Mouse (Mus musculus) midbrain, embryonic 14.5 days (tissue): ENCODE measurements around the gene Nfkbib. TPM values are rescaled to one million over a fixed set of nuclear protein-coding genes. Genes with fewer than 3 reads are reported as not detected.

Experiments
- ATAC-seq: fragments of 200-750 bp; cut with Nextera tagmentation; 2 replicates; pipeline ENCODE4 v1.8.0; 2017; ENCODE audit warnings: moderate number of reproducible peaks, moderate library complexity; ENCODE audit not compliant: low FRiP score, low TSS enrichment
- DNase-seq: peaks from one replicate; pipeline ENCODE4 v3.0.0-alpha.2; 2015
- H3K27ac ChIP-seq: fragments of 300-500 bp; sonication (generic); replicated peaks from 2 replicates; pipeline ENCODE4 v1.5.1; 2014; ENCODE audit warnings: mild to moderate bottlenecking, low read depth, low read length, moderate library complexity
- H3K27me3 ChIP-seq: fragments of 300-500 bp; sonication (generic); 2 replicates; pipeline ENCODE4 v1.6.1; 2014; ENCODE audit warnings: low read length, control low read depth, mixed read lengths; ENCODE audit not compliant: control insufficient read depth, insufficient read depth
- H3K36me3 ChIP-seq: fragments of 300-500 bp; sonication (generic); 2 replicates; pipeline ENCODE4 v1.6.1; 2014; ENCODE audit warnings: low read length, control low read depth; ENCODE audit not compliant: control insufficient read depth, insufficient read depth
- H3K4me1 ChIP-seq: fragments of 300-500 bp; sonication (generic); 2 replicates; pipeline ENCODE4 v1.6.1; 2014; ENCODE audit warnings: mild to moderate bottlenecking, antibody characterized with exemption, low read length, control low read depth; ENCODE audit not compliant: control insufficient read depth, insufficient read depth
- H3K4me2 ChIP-seq: fragments of 300-500 bp; sonication (generic); 2 replicates; pipeline ENCODE4 v1.6.1; 2014; ENCODE audit warnings: mild to moderate bottlenecking, low read length, moderate library complexity
- H3K4me3 ChIP-seq: fragments of 300-500 bp; sonication (generic); replicated peaks from 2 replicates; pipeline ENCODE4 v1.5.1; 2014; ENCODE audit warnings: low read depth, low read length
- H3K9ac ChIP-seq: fragments of 300-500 bp; sonication (generic); replicated peaks from 2 replicates; pipeline ENCODE4 v1.6.1; 2014; ENCODE audit warnings: mild to moderate bottlenecking, low read length, moderate library complexity
- H3K9me3 ChIP-seq: fragments of 300-500 bp; sonication (generic); 2 replicates; pipeline ENCODE4 v1.6.1; 2016; ENCODE audit warnings: low read length, control low read depth, mixed read lengths; ENCODE audit not compliant: control insufficient read depth
- WGBS: fragments of 180-500 bp; shearing (Covaris S2); extraction: QIAGEN DNeasy Blood & Tissue Kit; methylation state at CpG from one replicate; pipeline ENCODE4 v1.1.7; 2014; 5-methylcytosine and 5-hydroxymethylcytosine counted together
- polyA plus RNA-seq: library from polyadenylated mRNA; unstranded; fragments of >200 nt; fragmentation: Nextera tagmentation; extraction: Ambion mirVana; gene quantifications from 2 replicates; pipeline ENCODE4 v1.2.1, GENCODE M21; 2014

Nfkbib gene
- polyA plus RNA-seq, 1 experiment from 2014 or later, result 55.9 TPM

GRCm38 (mm10) chr7:28780857-28781256 is 13.5 kb upstream of the Nfkbib start:
- Histone ChIP-seq H3K27me3 (no peaks in the 10 kb centered on the region), H3K4me2 (no peak overlapping the region), H3K36me3 (peaks cover 39% of the 10 kb centered on the region), H3K27ac (no peak overlapping the region), H3K4me3 (no peak overlapping the region), H3K4me1 (no peaks in the 10 kb centered on the region), H3K9ac (no peak overlapping the region), H3K9me3 (no peaks in the 10 kb centered on the region)
- ATAC-seq, result no peak
- DNase-seq, result no peak
- 86% methylated on average over 7 of the region's 7 CpGs for WGBS

DNA sequence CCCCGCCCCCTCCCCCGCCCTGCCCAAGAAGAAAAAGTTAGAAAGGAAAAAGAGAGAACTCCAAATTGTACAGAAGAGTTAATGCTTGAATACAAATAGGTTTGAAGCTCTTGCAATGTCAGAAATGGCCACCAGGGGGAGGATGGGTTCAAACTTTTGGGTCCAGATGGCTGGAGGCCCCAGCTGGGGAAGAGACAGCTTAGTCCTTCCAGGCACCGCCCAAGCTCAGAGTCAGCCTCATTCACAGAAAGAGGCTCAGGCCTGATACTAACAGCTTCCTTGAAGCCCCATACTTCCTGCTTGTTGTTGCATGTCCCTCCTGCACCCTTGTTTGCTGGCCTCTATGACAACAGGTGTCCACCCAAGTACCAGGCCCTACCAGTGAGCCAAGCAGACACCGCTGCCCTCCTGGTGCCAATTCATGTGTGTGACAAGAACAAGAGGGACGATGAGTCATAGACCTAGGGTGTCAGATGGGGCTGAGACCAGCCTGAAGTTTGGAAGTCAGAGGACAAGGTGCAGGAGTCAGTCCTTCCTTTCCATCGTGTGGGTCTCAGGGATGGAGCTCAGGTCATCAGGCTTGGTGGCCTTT is 12.9 kb upstream of the Nfkbib start:
- peak; percentile 93 for DNase-seq
- Histone ChIP-seq H3K4me1 (no peaks in the 10 kb centered on the region), H3K9me3 (no peaks in the 10 kb centered on the region), H3K36me3 (peaks cover 36% of the 10 kb centered on the region), H3K4me2 (no peak overlapping the region), H3K27ac (no peak overlapping the region), H3K4me3 (no peak overlapping the region), H3K27me3 (no peaks in the 10 kb centered on the region), H3K9ac (no peak overlapping the region)
- 0 out of 2 replicates have a peak, but pooled peaks have one; percentile 31 for ATAC-seq
- WGBS, result 48% methylated on average over 6 of the region's 6 CpGs

DNA sequence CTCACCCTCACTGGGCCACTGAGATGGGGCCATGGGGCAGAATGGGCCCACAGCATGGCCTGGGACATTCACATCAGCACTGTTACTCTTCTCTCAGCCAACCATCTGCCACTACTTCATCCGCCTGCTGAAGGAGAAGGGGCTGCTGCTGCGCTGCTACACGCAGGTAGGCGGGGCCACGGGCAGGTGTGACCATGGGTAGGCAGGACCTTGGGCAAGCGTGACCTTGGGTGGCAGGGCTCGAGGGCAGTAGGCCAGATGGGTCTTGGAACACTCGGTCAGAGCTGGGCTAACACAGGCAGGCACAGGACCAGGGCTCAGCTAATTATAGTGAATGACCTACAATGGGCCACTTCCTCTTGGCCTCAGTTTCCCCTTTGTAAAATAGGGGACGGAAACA is 11.5 kb upstream of the Nfkbib start:
- Histone ChIP-seq H3K4me1 (no peaks in the 10 kb centered on the region), H3K9me3 (no peaks in the 10 kb centered on the region), H3K27me3 (no peaks in the 10 kb centered on the region), H3K4me3 (no peak overlapping the region), H3K9ac (no peak overlapping the region), H3K27ac (no peak overlapping the region), H3K4me2 (no peak overlapping the region), H3K36me3 (peaks cover 26% of the 10 kb centered on the region)
- DNase-seq, result no peak
- 86% methylated on average over 9 of the region's 9 CpGs for WGBS
- no peak for ATAC-seq

DNA sequence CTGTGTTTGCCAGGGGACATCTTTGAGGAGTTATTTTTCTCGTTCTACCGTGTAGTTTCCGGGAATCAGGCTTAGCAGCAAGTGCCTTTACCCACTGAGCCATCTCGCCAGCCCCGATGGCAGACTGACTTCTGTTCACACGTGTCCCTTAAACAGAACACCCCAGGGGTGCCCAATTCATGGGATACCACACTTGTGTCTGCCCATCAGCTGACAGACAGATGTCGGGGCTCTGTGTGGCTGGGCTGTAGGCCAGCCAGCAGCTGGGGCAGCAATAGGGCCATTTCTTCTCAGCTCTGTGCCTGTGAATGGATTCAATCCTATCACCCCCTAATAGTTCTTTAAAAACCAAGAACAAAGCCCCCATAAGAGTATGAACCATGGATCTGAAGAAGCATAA is 7.8 kb upstream of the Nfkbib start:
- 86% methylated on average over 7 of the region's 7 CpGs for WGBS
- no peak overlapping the region for H3K4me2 ChIP-seq
- DNase-seq (no peak), ATAC-seq (no peak)
- no peak overlapping the region for H3K9ac ChIP-seq
- no peak overlapping the region for H3K4me3 ChIP-seq
- no peaks in the 10 kb centered on the region for H3K9me3 ChIP-seq
- H3K36me3 ChIP-seq, result peaks cover 25% of the 10 kb centered on the region; the same call in 1 of the 2 replicates
- no peaks in the 10 kb centered on the region for H3K27me3 ChIP-seq
- no peak overlapping the region for H3K27ac ChIP-seq
- H3K4me1 ChIP-seq, result no peaks in the 10 kb centered on the region

DNA sequence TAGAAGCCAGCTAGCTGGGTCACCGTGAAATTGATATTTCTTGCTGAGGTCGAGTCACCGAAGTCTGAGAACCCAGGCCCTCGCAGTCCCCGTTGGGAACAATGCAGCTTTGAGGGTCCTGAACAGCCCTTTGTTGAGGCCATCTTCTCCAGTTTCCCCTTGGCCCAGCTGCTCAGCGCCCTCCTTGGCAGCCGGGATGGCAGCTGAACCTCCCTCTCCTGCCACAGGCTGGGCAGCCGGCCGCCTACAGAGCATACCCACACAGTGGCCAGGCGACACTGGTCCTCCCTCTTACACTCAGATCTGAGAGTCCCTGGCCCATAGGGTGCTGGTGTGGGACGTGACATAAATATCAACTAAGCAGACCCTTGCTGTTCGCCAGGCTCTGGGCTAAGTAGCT is 6.9 kb upstream of the Nfkbib start:
- H3K9ac ChIP-seq, result no peak overlapping the region
- peaks cover 25% of the 10 kb centered on the region; the same call in 1 of the 2 replicates for H3K36me3 ChIP-seq
- no peak overlapping the region for H3K4me3 ChIP-seq
- H3K4me2 ChIP-seq, result no peak overlapping the region
- no peaks in the 10 kb centered on the region for H3K9me3 ChIP-seq
- H3K4me1 ChIP-seq, result no peaks in the 10 kb centered on the region
- DNase-seq (peak; percentile 51), ATAC-seq (peak; percentile 66; the same call in 1 of the 2 replicates)
- H3K27me3 ChIP-seq, result no peaks in the 10 kb centered on the region
- WGBS, result 46% methylated on average over 12 of the region's 12 CpGs
- H3K27ac ChIP-seq, result peak overlapping the region; percentile 39; the same call in 1 of the 2 replicates

DNA sequence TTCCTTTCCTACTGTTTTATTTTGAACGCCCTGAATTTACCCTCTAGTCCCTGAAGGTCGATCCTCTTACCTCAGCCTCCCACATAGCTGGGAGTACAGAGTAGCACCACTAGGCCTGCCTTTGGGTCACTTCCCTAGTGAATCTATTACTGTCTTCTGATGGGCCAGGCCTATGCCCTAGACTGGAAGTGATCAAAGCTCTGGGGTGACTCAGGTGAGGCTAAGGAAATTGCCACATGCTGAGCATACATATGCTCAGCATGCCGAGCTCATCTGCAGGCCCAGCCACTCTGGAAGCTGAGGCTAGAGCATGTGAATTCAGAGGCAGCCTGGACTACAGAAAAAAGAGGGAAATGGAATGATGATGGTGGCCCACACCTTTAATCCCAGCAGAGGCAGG is 5.9 kb upstream of the Nfkbib start:
- WGBS, result 84% methylated on average over 3 of the region's 3 CpGs
- H3K27me3 ChIP-seq, result no peaks in the 10 kb centered on the region
- no peak overlapping the region for H3K4me2 ChIP-seq
- H3K36me3 ChIP-seq, result peaks cover 25% of the 10 kb centered on the region; the same call in 1 of the 2 replicates
- no peak for ATAC-seq
- no peak overlapping the region for H3K27ac ChIP-seq
- H3K4me3 ChIP-seq, result no peak overlapping the region
- H3K9me3 ChIP-seq, result no peaks in the 10 kb centered on the region
- no peak overlapping the region for H3K9ac ChIP-seq
- no peaks in the 10 kb centered on the region for H3K4me1 ChIP-seq
- DNase-seq, result no peak

- Histone ChIP-seq H3K36me3 (peaks cover 14% of the 10 kb centered on the region; the same call in 1 of the 2 replicates), H3K27me3 (no peaks in the 10 kb centered on the region), H3K4me2 (no peak overlapping the region), H3K27ac (no peak overlapping the region), H3K9ac (no peak overlapping the region), H3K9me3 (no peaks in the 10 kb centered on the region), H3K4me1 (peaks cover 10% of the 10 kb centered on the region), H3K4me3 (no peak overlapping the region)
- 92% methylated on average over 11 of the region's 11 CpGs for WGBS
- no peak for DNase-seq
- ATAC-seq, result no peak
These were observed 4.6 kb upstream of the Nfkbib start for GRCm38 (mm10) chr7:28771867-28772266.

GRCm38 (mm10) chr7:28770309-28770708 is 3.0 kb upstream of the Nfkbib start:
- WGBS, result 92% methylated on average over 3 of the region's 3 CpGs
- H3K4me3 ChIP-seq, result no peak overlapping the region
- H3K4me2 ChIP-seq, result no peak overlapping the region
- no peak for DNase-seq
- H3K4me1 ChIP-seq, result peaks cover 14% of the 10 kb centered on the region
- no peaks in the 10 kb centered on the region for H3K9me3 ChIP-seq
- peaks cover 12% of the 10 kb centered on the region; the same call in 1 of the 2 replicates for H3K36me3 ChIP-seq
- no peaks in the 10 kb centered on the region for H3K27me3 ChIP-seq
- no peak for ATAC-seq
- no peak overlapping the region for H3K27ac ChIP-seq
- H3K9ac ChIP-seq, result no peak overlapping the region

GRCm38 (mm10) chr7:28769414-28769958 is 2.2 kb upstream of the Nfkbib start:
- 94% methylated on average over 9 of the region's 9 CpGs for WGBS

More at GRCm38 (mm10) chr7:28769414-28769958, 2.2 kb upstream of the Nfkbib start:
- Histone ChIP-seq H3K27ac (no peak overlapping the region), H3K9me3 (no peaks in the 10 kb centered on the region), H3K27me3 (no peaks in the 10 kb centered on the region), H3K36me3 (peaks cover 12% of the 10 kb centered on the region; the same call in 1 of the 2 replicates), H3K9ac (no peak overlapping the region), H3K4me2 (no peak overlapping the region), H3K4me3 (no peak overlapping the region), H3K4me1 (peaks cover 16% of the 10 kb centered on the region)
- ATAC-seq (no peak), DNase-seq (no peak)
